Mouse (Mus musculus): ENCODE results near the gene Emc4. TPM values are rescaled to one million over a fixed set of nuclear protein-coding genes. Genes with fewer than 3 reads are reported as not detected.

Emc4 gene
- polyA plus RNA-seq, 1 experiment from 2014 or later: 176 TPM

GRCm38 (mm10) chr2:112378973-112379898, 11.4 kb upstream of the Emc4 start, which contains the start of gene Katnbl1:
Gene Katnbl1 (plus strand): TSS chr2:112379211.
- DNase-seq (ENCODE audit: low spot score): peak; percentile 93
- peaks cover 5% of the 10 kb centered on the region; the same call in 1 of the 2 replicates for H3K27me3 ChIP-seq (ENCODE audit: control insufficient read depth, insufficient read depth, low read length)
- peak; percentile 99 for ATAC-seq (ENCODE audit: low FRiP score)
- peak within 1 kb of the TSS; percentile 85 for H3K9ac ChIP-seq
- no peaks in the 10 kb centered on the region for H3K36me3 ChIP-seq (replicated peaks; ENCODE audit: control insufficient read depth, insufficient read depth)
- H3K4me3 ChIP-seq (replicated peaks; ENCODE audit: low read length): peak within 1 kb of the TSS; percentile 76
- H3K9me3 ChIP-seq (ENCODE audit: control insufficient read depth, low read length): no peaks in the 10 kb centered on the region
- peak within 1 kb of the TSS; percentile 61 for H3K4me2 ChIP-seq (replicated peaks)
- H3K27ac ChIP-seq: peak within 1 kb of the TSS; percentile 74
- WGBS: under 1% methylated on average over 71 of the region's 72 CpGs
- H3K4me1 ChIP-seq (replicated peaks; ENCODE audit: control insufficient read depth, insufficient read depth, low read length): peaks cover 13% of the 10 kb centered on the region

- no peak overlapping the region for H3K27ac ChIP-seq
- no peaks in the 10 kb centered on the region for H3K4me1 ChIP-seq (replicated peaks; ENCODE audit: control insufficient read depth, insufficient read depth, low read length)
- no peak for ATAC-seq (ENCODE audit: low FRiP score)
- no peaks in the 10 kb centered on the region for H3K9me3 ChIP-seq (ENCODE audit: control insufficient read depth, low read length)
- no peak overlapping the region for H3K4me2 ChIP-seq (replicated peaks)
- no peak for DNase-seq (ENCODE audit: low spot score)
- H3K9ac ChIP-seq: no peak overlapping the region
- no peak overlapping the region for H3K4me3 ChIP-seq (replicated peaks; ENCODE audit: low read length)
- WGBS: 69% methylated on average over 5 of the region's 5 CpGs
- no peaks in the 10 kb centered on the region for H3K36me3 ChIP-seq (replicated peaks; ENCODE audit: control insufficient read depth, insufficient read depth)
- H3K27me3 ChIP-seq (ENCODE audit: control insufficient read depth, insufficient read depth, low read length): peaks cover 6% of the 10 kb centered on the region; the same call in 1 of the 2 replicates
These were observed 6.8 kb upstream of the Emc4 start for GRCm38 (mm10) chr2:112374610-112375009.

GRCm38 (mm10) chr2:112373141-112373540, 5.3 kb upstream of the Emc4 start:
- DNase-seq (ENCODE audit: low spot score): no peak
- 44% methylated on average over 4 of the region's 4 CpGs for WGBS
- ATAC-seq (ENCODE audit: low FRiP score): no peak

GRCm38 (mm10) chr2:112369941-112370340, 2.1 kb upstream of the Emc4 start:
- peaks cover under 1% of the 10 kb centered on the region; the same call in 1 of the 2 replicates for H3K36me3 ChIP-seq (replicated peaks; ENCODE audit: control insufficient read depth, insufficient read depth)
- H3K9me3 ChIP-seq (ENCODE audit: control insufficient read depth, low read length): no peaks in the 10 kb centered on the region
- no peak overlapping the region for H3K4me2 ChIP-seq (replicated peaks)
- no peak overlapping the region for H3K4me3 ChIP-seq (replicated peaks; ENCODE audit: low read length)
- 0 out of 2 replicates have a peak, but pooled peaks cover 6% of the 10 kb centered on the region for H3K27me3 ChIP-seq (ENCODE audit: control insufficient read depth, insufficient read depth, low read length)
- DNase-seq (ENCODE audit: low spot score) (no peak), ATAC-seq (ENCODE audit: low FRiP score) (no peak)
- H3K27ac ChIP-seq: no peak overlapping the region
- no peak overlapping the region for H3K9ac ChIP-seq
- peaks cover 19% of the 10 kb centered on the region for H3K4me1 ChIP-seq (replicated peaks; ENCODE audit: control insufficient read depth, insufficient read depth, low read length)
- WGBS: 80% methylated on average over 5 of the region's 5 CpGs

More at GRCm38 (mm10) chr2:112373141-112373540, 5.3 kb upstream of the Emc4 start:
- H3K27me3 ChIP-seq (ENCODE audit: control insufficient read depth, insufficient read depth, low read length): peaks cover 6% of the 10 kb centered on the region; the same call in 1 of the 2 replicates
- no peaks in the 10 kb centered on the region for H3K9me3 ChIP-seq (ENCODE audit: control insufficient read depth, low read length)
- no peak overlapping the region for H3K9ac ChIP-seq
- no peak overlapping the region for H3K4me2 ChIP-seq (replicated peaks)
- H3K27ac ChIP-seq: no peak overlapping the region
- H3K4me1 ChIP-seq (replicated peaks; ENCODE audit: control insufficient read depth, insufficient read depth, low read length): peaks cover 8% of the 10 kb centered on the region
- no peak overlapping the region for H3K4me3 ChIP-seq (replicated peaks; ENCODE audit: low read length)
- H3K36me3 ChIP-seq (replicated peaks; ENCODE audit: control insufficient read depth, insufficient read depth): no peaks in the 10 kb centered on the region

- DNase-seq (ENCODE audit: low spot score): no peak
- ATAC-seq (ENCODE audit: low FRiP score): peak; percentile 38; the same call in 1 of the 2 replicates
- no peaks in the 10 kb centered on the region for H3K27me3 ChIP-seq (ENCODE audit: control insufficient read depth, insufficient read depth, low read length)
- 20% methylated on average over 15 of the region's 15 CpGs for WGBS
- peaks cover 19% of the 10 kb centered on the region for H3K4me1 ChIP-seq (replicated peaks; ENCODE audit: control insufficient read depth, insufficient read depth, low read length)
- peak overlapping the region; percentile 81 for H3K9ac ChIP-seq
- no peak overlapping the region for H3K27ac ChIP-seq
- H3K9me3 ChIP-seq (ENCODE audit: control insufficient read depth, low read length): no peaks in the 10 kb centered on the region
- peak overlapping the region; percentile 75 for H3K4me3 ChIP-seq (replicated peaks; ENCODE audit: low read length)
- peaks cover 27% of the 10 kb centered on the region for H3K36me3 ChIP-seq (replicated peaks; ENCODE audit: control insufficient read depth, insufficient read depth)
- H3K4me2 ChIP-seq (replicated peaks): peak overlapping the region; percentile 72
These were observed 605 bp downstream of the Emc4 start for GRCm38 (mm10) chr2:112367222-112367621.

- Histone ChIP-seq H3K4me2 (replicated peaks) (no peak overlapping the region), H3K36me3 (replicated peaks; ENCODE audit: control insufficient read depth, insufficient read depth) (peaks cover 91% of the 10 kb centered on the region), H3K9me3 (ENCODE audit: control insufficient read depth, low read length) (no peaks in the 10 kb centered on the region), H3K4me3 (replicated peaks; ENCODE audit: low read length) (no peak overlapping the region), H3K27me3 (ENCODE audit: control insufficient read depth, insufficient read depth, low read length) (no peaks in the 10 kb centered on the region), H3K4me1 (replicated peaks; ENCODE audit: control insufficient read depth, insufficient read depth, low read length) (no peaks in the 10 kb centered on the region), H3K27ac (no peak overlapping the region), H3K9ac (no peak overlapping the region)
- DNase-seq (ENCODE audit: low spot score) (no peak), ATAC-seq (ENCODE audit: low FRiP score) (no peak)
- 95% methylated on average over 2 of the region's 2 CpGs for WGBS
These were observed 7.1 kb downstream of the Emc4 start for GRCm38 (mm10) chr2:112360781-112361169.

GRCm38 (mm10) chr2:112360012-112360780, 7.6 kb downstream of the Emc4 start:
- H3K36me3 ChIP-seq (replicated peaks; ENCODE audit: control insufficient read depth, insufficient read depth): peaks cover 95% of the 10 kb centered on the region
- no peaks in the 10 kb centered on the region for H3K27me3 ChIP-seq (ENCODE audit: control insufficient read depth, insufficient read depth, low read length)
- ATAC-seq (ENCODE audit: low FRiP score) (no peak), DNase-seq (ENCODE audit: low spot score) (no peak)
- H3K9ac ChIP-seq: no peak overlapping the region
- H3K4me2 ChIP-seq (replicated peaks): no peak overlapping the region
- H3K4me3 ChIP-seq (replicated peaks; ENCODE audit: low read length): no peak overlapping the region
- no peaks in the 10 kb centered on the region for H3K4me1 ChIP-seq (replicated peaks; ENCODE audit: control insufficient read depth, insufficient read depth, low read length)
- no peak overlapping the region for H3K27ac ChIP-seq
- H3K9me3 ChIP-seq (ENCODE audit: control insufficient read depth, low read length): no peaks in the 10 kb centered on the region
- 92% methylated on average over 12 of the region's 12 CpGs for WGBS

GRCm38 (mm10) chr2:112359611-112360010, 8.2 kb downstream of the Emc4 start:
- peaks cover 97% of the 10 kb centered on the region for H3K36me3 ChIP-seq (replicated peaks; ENCODE audit: control insufficient read depth, insufficient read depth)
- 87% methylated on average over 2 of the region's 2 CpGs for WGBS

More at GRCm38 (mm10) chr2:112359611-112360010, 8.2 kb downstream of the Emc4 start:
- Histone ChIP-seq H3K27ac (no peak overlapping the region), H3K4me3 (replicated peaks; ENCODE audit: low read length) (no peak overlapping the region), H3K9me3 (ENCODE audit: control insufficient read depth, low read length) (no peaks in the 10 kb centered on the region), H3K27me3 (ENCODE audit: control insufficient read depth, insufficient read depth, low read length) (no peaks in the 10 kb centered on the region), H3K4me2 (replicated peaks) (no peak overlapping the region), H3K9ac (no peak overlapping the region), H3K4me1 (replicated peaks; ENCODE audit: control insufficient read depth, insufficient read depth, low read length) (no peaks in the 10 kb centered on the region)
- ATAC-seq (ENCODE audit: low FRiP score) (no peak), DNase-seq (ENCODE audit: low spot score) (no peak)

Data from hindbrain, embryonic 14.5 days (tissue).